Mouse (Mus musculus) forebrain, embryonic 15.5 days (tissue): ENCODE results near the gene Pik3r3. TPM values are rescaled to one million over a fixed set of nuclear protein-coding genes. Genes with fewer than 3 reads are reported as not detected.

ENCODE experiments used
- ATAC-seq: fragments of 200-750 bp; cut with Nextera tagmentation; replicated peaks from 2 replicates; pipeline ENCODE4 v1.8.0; 2017; ENCODE audit warnings: mild to moderate bottlenecking, moderate TSS enrichment, moderate library complexity
- H3K27ac ChIP-seq: fragments of 300-500 bp; sonication (generic); replicated peaks from 2 replicates; pipeline ENCODE4 v1.5.1; 2015; ENCODE audit warnings: mild to moderate bottlenecking, inconsistent platforms
- H3K27me3 ChIP-seq: fragments of 300-500 bp; sonication (generic); 2 replicates; pipeline ENCODE4 v1.6.1; 2015; ENCODE audit warnings: inconsistent platforms
- H3K36me3 ChIP-seq: fragments of 300-500 bp; sonication (generic); 2 replicates; pipeline ENCODE4 v1.6.1; 2015; ENCODE audit warnings: mild to moderate bottlenecking, inconsistent platforms
- H3K4me1 ChIP-seq: fragments of 300-500 bp; sonication (generic); 2 replicates; pipeline ENCODE4 v1.6.1; 2015; ENCODE audit warnings: inconsistent platforms
- H3K4me2 ChIP-seq: fragments of 300-500 bp; sonication (generic); replicated peaks from 2 replicates; pipeline ENCODE4 v1.6.1; 2015; ENCODE audit warnings: mild to moderate bottlenecking, inconsistent platforms
- H3K4me3 ChIP-seq: fragments of 300-500 bp; sonication (generic); 2 replicates; pipeline ENCODE4 v1.5.1; 2015; ENCODE audit warnings: mild to moderate bottlenecking, inconsistent platforms
- H3K9ac ChIP-seq: fragments of 300-500 bp; sonication (generic); replicated peaks from 2 replicates; pipeline ENCODE4 v1.6.1; 2015; ENCODE audit warnings: mild to moderate bottlenecking, inconsistent platforms
- H3K9me3 ChIP-seq: fragments of 300-500 bp; sonication (generic); 2 replicates; pipeline ENCODE4 v1.6.1; 2016; ENCODE audit warnings: inconsistent platforms
- WGBS: fragments of 180-500 bp; shearing (Covaris S2); methylation state at CpG from one replicate; pipeline ENCODE4 v1.1.7; 2015; ENCODE audit warnings: mixed read lengths; 5-methylcytosine and 5-hydroxymethylcytosine counted together
- polyA plus RNA-seq: library from polyadenylated mRNA; unstranded; fragments of >200 nt; fragmentation: Nextera tagmentation; extraction: Ambion mirVana; gene quantifications from 2 replicates; pipeline ENCODE4 v1.2.1, GENCODE M21; 2015

The Pik3r3 gene
- polyA plus RNA-seq, 1 experiment from 2014 or later: 80.2 TPM

DNA sequence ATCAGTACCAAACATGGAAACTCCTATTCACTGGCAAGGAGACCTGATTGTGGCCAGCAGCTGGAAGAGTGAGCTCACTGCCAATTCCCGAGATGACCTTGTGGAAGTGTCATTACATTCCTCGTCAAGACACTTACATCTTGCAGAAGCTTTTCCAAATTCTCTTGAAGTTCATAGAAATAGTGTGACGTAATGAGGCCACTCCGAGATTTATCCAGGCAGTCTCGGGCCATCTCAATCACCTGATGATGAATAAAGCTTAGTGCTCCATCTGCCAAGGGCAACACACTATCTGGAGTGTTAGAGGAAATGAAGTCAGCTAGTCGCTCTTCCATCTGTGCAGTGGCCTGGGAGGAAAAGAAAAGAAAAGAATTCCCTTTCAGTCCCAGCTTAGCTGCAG is 100.7 kb downstream of the Pik3r3 start:
- Histone ChIP-seq H3K9me3 (no peaks in the 10 kb centered on the region), H3K9ac (no peak overlapping the region), H3K4me3 (no peak overlapping the region), H3K4me2 (no peak overlapping the region), H3K4me1 (no peaks in the 10 kb centered on the region), H3K27ac (no peak overlapping the region), H3K36me3 (peaks cover 74% of the 10 kb centered on the region), H3K27me3 (no peaks in the 10 kb centered on the region)
- no peak for ATAC-seq
- WGBS: 90% methylated on average over 6 of the region's 6 CpGs

DNA sequence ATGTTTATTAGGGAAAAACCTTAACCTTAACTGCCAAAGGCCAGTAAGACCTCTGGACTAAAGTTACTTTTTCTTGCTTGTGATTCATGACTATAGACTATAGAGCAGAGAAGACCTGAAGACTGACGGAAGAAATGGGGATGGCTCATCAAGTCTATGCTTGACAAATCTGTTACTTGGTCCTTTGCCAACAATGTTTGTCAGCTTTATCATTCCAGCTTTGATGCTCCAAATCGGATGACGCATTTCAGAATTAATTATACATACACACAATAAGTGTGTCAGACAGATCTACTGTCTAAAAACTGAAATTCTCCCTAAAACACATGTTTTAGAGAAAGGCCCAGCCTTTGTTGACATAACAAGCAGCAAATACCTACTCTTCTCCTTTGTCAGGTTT is 107.8 kb downstream of the Pik3r3 start:
- WGBS: 57% methylated on average over 3 of the region's 3 CpGs
- peaks cover 51% of the 10 kb centered on the region for H3K36me3 ChIP-seq
- no peak overlapping the region for H3K4me3 ChIP-seq

GRCm38 (mm10) chr4:116336294-116336693 is 114.9 kb downstream of the Pik3r3 start:
- Histone ChIP-seq H3K36me3 (0 out of 2 replicates have a peak, but pooled peaks cover 2% of the 10 kb centered on the region), H3K4me1 (no peaks in the 10 kb centered on the region), H3K27ac (no peak overlapping the region), H3K9ac (no peak overlapping the region), H3K4me3 (no peak overlapping the region), H3K27me3 (no peaks in the 10 kb centered on the region), H3K9me3 (no peaks in the 10 kb centered on the region), H3K4me2 (no peak overlapping the region)
- WGBS: 76% methylated on average over 1 of the region's 1 CpGs
- ATAC-seq: no peak

More for the DNA sequence above, 107.8 kb downstream of the Pik3r3 start:
- H3K9me3 ChIP-seq: no peaks in the 10 kb centered on the region
- H3K4me2 ChIP-seq: no peak overlapping the region
- H3K27me3 ChIP-seq: no peaks in the 10 kb centered on the region
- ATAC-seq: no peak
- 0 out of 2 replicates have a peak overlapping the region, but pooled peaks have one; percentile 14 for H3K27ac ChIP-seq
- no peaks in the 10 kb centered on the region for H3K4me1 ChIP-seq
- H3K9ac ChIP-seq: no peak overlapping the region

DNA sequence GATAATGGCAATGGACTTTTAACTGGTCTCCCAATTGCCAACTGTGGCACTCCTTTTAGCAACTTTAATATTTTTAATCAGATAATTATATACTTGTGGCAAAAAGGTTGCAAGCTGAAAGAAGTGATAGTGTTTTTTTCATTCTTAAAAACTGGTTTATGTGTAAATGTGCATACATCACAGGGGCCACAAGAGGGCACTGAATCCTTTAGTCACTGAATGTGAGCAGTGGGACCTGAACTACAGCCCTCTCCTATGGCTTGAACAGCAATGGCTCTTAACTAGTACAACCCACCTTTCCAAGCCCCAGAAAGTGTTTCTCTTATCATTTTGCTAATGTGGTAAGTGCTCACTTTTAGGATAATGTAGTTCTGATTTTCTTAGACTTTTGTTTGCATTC is 120.7 kb downstream of the Pik3r3 start:
- no peak overlapping the region for H3K9ac ChIP-seq
- no peak overlapping the region for H3K27ac ChIP-seq
- no peaks in the 10 kb centered on the region for H3K36me3 ChIP-seq
- no peak overlapping the region for H3K4me2 ChIP-seq
- H3K4me1 ChIP-seq: no peaks in the 10 kb centered on the region
- no peaks in the 10 kb centered on the region for H3K9me3 ChIP-seq
- H3K4me3 ChIP-seq: no peak overlapping the region
- ATAC-seq: no peak
- no peaks in the 10 kb centered on the region for H3K27me3 ChIP-seq

- Histone ChIP-seq H3K27me3 (no peaks in the 10 kb centered on the region), H3K9me3 (no peaks in the 10 kb centered on the region), H3K36me3 (peaks cover 12% of the 10 kb centered on the region; the same call in 1 of the 2 replicates), H3K9ac (no peak overlapping the region), H3K4me3 (no peak overlapping the region), H3K4me1 (no peaks in the 10 kb centered on the region), H3K27ac (no peak overlapping the region), H3K4me2 (no peak overlapping the region)
- no peak for ATAC-seq
- 70% methylated on average over 3 of the region's 3 CpGs for WGBS
Measured at GRCm38 (mm10) chr4:116352496-116352895, 131.1 kb downstream of the Pik3r3 start.

Other genes starting within 250 kb of the Pik3r3 start
- 11.0 and 12.7 TPM in 2 replicates for gene Faah, start 203.7 kb upstream of the Pik3r3 start, polyA plus RNA-seq
- 13.3 and 15.0 TPM in 2 replicates for gene Nsun4, start 167.7 kb upstream of the Pik3r3 start, polyA plus RNA-seq
- gene Uqcrh, start 146.5 kb upstream of the Pik3r3 start, polyA plus RNA-seq: 423 and 473 TPM in 2 replicates
- 64.5 and 66.3 TPM in 2 replicates for gene Lrrc41, start 146.3 kb upstream of the Pik3r3 start, polyA plus RNA-seq
- 21.2 and 23.0 TPM in 2 replicates for gene Rad54l, start 97.9 kb upstream of the Pik3r3 start, polyA plus RNA-seq
- 63.5 and 66.1 TPM in 2 replicates for gene Pomgnt1, start 97.8 kb upstream of the Pik3r3 start, polyA plus RNA-seq
- gene Lurap1, start 70.3 kb upstream of the Pik3r3 start, polyA plus RNA-seq: 2.4 TPM in 2 replicates
- gene Tspan1, start 54.0 kb upstream of the Pik3r3 start, polyA plus RNA-seq: 0.28 TPM in 1 of 2 replicates, not detected in the other
- not detected in 2 replicates for gene 1700042G07Rik, start 48.2 kb upstream of the Pik3r3 start, polyA plus RNA-seq
- gene Gm49337, start 48.2 kb upstream of the Pik3r3 start, polyA plus RNA-seq: not detected in 2 replicates
- 53.1 and 56.7 TPM in 2 replicates for gene Mast2, start 242.6 kb downstream of the Pik3r3 start, polyA plus RNA-seq